Mouse (Mus musculus) stomach, postnatal 0 days (tissue): Measurements from ENCODE around the gene Deup1.

Experiments
- CTCF ChIP-seq: IDR thresholded peaks from 2 replicates; pipeline ENCODE4 v1.5.1; 2016; ENCODE audit warnings: antibody characterized with exemption, low read depth, mild to moderate bottlenecking, moderate library complexity
- EP300 ChIP-seq: optimal IDR thresholded peaks from 2 replicates; pipeline ENCODE3; 2016; ENCODE audit warnings: antibody characterized with exemption

GRCm38 (mm10) chr9:15528368-15528767 is 99.4 kb downstream of the Deup1 start:
- TF ChIP-seq CTCF = no peak
- TF ChIP-seq EP300 = no peak
